Mouse (Mus musculus): ENCODE measurements around the gene Cyp2b19. TPM values are rescaled to one million over a fixed set of nuclear protein-coding genes. Genes with fewer than 3 reads are reported as not detected.

Gene Cyp2b19
- total and polyA plus RNA-seq, 3 experiments: 0.16 TPM; not detected in 2

DNA sequence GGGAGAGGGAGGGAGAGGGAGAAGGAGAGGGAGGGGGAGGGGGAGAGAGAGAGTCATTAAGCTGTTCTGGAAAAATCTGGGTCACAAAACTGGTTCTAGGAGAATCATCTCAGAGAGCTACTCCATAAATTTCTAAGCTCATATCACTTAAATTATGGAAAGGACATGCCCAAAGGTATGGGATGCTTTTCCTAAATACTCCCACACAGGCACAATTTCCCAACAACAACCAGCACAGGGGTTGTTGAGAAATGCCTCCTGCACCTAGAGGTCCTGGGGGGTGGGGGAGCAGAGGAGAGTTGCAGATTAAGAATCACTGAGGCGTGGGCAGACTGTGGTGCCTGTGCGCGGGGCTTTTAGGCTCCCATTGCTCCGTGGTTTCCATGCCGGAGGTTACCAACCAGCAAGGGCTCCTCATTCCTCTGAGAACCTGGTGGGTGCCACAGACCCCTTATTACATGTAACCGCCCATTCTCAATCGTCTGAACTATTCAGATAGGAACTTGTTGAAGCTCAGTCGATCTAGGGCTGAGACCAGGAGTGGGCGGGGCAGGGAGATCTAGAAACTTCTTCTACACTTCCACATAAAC is 13.0 kb downstream of the Cyp2b19 start:
- TF ChIP-seq CTCF (IDR thresholded peaks at IDR 0.05; ENCODE audit: low read depth, low read length) (no peak), GATA2 (IDR thresholded peaks at IDR 0.05; ENCODE audit: borderline replicate concordance, low read depth, low read length) (no peak), GATA1 (IDR thresholded peaks at IDR 0.05; ENCODE audit: borderline replicate concordance, low read length) (no peak), TAL1 (conservative IDR thresholded peaks at IDR 0.05; ENCODE audit: low read depth, low read length) (no peak), POLR2AphosphoS5 (IDR thresholded peaks at IDR 0.05; ENCODE audit: insufficient replicate concordance, low read depth, low read length) (no peak)
- Histone ChIP-seq H3K27me3 (ENCODE audit: insufficient read depth, low read length) (no peaks in the 10 kb centered on the region), H3K9me3 (replicated peaks) (no peaks in the 10 kb centered on the region), H3K36me3 (replicated peaks) (no peaks in the 10 kb centered on the region), H3K4me3 (ENCODE audit: low read depth, low read length) (no peak overlapping the region), H3K4me1 (ENCODE audit: insufficient read depth, low read depth, low read length) (no peaks in the 10 kb centered on the region)
- DNase-seq (ENCODE audit: low spot score) (no peak), ATAC-seq (ENCODE audit: extremely low read depth, insufficient number of reproducible peaks, low FRiP score, poor library complexity, severe bottlenecking) (no peak)

GRCm38 (mm10) chr7:26772866-26773586 is 16.1 kb downstream of the Cyp2b19 start:
- ATAC-seq (ENCODE audit: extremely low read depth, insufficient number of reproducible peaks, low FRiP score, poor library complexity, severe bottlenecking) (no peak), DNase-seq (ENCODE audit: low spot score) (no peak)
- Histone ChIP-seq H3K9me3 (replicated peaks) (no peaks in the 10 kb centered on the region), H3K4me3 (ENCODE audit: low read depth, low read length) (no peak overlapping the region), H3K36me3 (replicated peaks) (no peaks in the 10 kb centered on the region), H3K27me3 (ENCODE audit: insufficient read depth, low read length) (no peaks in the 10 kb centered on the region), H3K4me1 (ENCODE audit: insufficient read depth, low read depth, low read length) (no peaks in the 10 kb centered on the region)
- TF ChIP-seq TAL1 (conservative IDR thresholded peaks at IDR 0.05; ENCODE audit: low read depth, low read length) (no peak), GATA2 (IDR thresholded peaks at IDR 0.05; ENCODE audit: borderline replicate concordance, low read depth, low read length) (no peak), POLR2AphosphoS5 (IDR thresholded peaks at IDR 0.05; ENCODE audit: insufficient replicate concordance, low read depth, low read length) (no peak), GATA1 (IDR thresholded peaks at IDR 0.05; ENCODE audit: borderline replicate concordance, low read length) (no peak), CTCF (IDR thresholded peaks at IDR 0.05; ENCODE audit: low read depth, low read length) (no peak)

DNA sequence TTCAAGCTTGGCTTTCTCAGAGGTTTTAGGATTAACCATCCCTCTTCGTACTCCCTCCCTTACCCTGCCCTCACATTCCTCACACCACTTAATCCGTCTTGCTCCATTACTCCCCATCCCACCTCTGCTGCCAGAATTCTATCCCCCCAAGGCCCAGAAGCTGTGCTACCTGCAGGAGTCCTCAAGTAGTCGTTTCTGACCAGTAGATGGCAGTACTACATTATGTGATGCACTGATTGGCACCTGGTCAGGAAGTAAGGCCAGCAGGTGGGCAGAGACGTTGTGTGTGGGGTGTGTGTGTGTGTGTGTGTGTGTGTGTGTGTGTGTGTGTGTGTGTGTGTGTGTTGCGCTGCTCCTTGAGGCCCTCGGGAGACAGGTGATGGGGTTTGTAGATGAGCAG is 18.9 kb downstream of the Cyp2b19 start:
- Histone ChIP-seq H3K4me3 (ENCODE audit: low read depth, low read length) (no peak overlapping the region), H3K4me1 (ENCODE audit: insufficient read depth, low read depth, low read length) (no peaks in the 10 kb centered on the region), H3K9me3 (replicated peaks) (no peaks in the 10 kb centered on the region), H3K27me3 (ENCODE audit: insufficient read depth, low read length) (peaks cover 2% of the 10 kb centered on the region; the same call in 1 of the 2 replicates), H3K36me3 (replicated peaks) (no peaks in the 10 kb centered on the region)
- ATAC-seq (ENCODE audit: extremely low read depth, insufficient number of reproducible peaks, low FRiP score, poor library complexity, severe bottlenecking): no peak
- TF ChIP-seq TAL1 (conservative IDR thresholded peaks at IDR 0.05; ENCODE audit: low read depth, low read length) (no peak), GATA1 (IDR thresholded peaks at IDR 0.05; ENCODE audit: borderline replicate concordance, low read length) (no peak), CTCF (IDR thresholded peaks at IDR 0.05; ENCODE audit: low read depth, low read length) (no peak), POLR2AphosphoS5 (IDR thresholded peaks at IDR 0.05; ENCODE audit: insufficient replicate concordance, low read depth, low read length) (no peak), GATA2 (IDR thresholded peaks at IDR 0.05; ENCODE audit: borderline replicate concordance, low read depth, low read length) (no peak)
- no peak for DNase-seq (ENCODE audit: low spot score)

DNA sequence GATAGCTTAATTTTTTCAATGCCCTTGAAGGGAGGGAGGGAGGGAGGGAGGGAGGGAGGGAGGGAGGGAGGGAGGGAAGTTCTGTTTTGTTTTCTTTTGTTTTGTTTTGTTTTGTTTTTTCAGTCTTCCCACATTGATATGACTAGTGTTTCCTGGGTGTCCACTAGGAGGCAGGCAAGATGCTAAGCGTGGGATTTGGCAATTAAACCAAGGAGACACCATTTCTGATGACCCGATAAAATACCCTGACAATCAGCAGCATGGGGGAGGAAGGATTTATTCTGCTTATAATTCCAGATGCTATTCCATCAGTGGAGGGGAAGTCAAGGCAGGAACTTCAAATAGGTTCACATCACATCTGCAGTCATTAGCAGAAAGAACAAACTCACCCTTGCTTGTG is 20.9 kb downstream of the Cyp2b19 start:
- DNase-seq (ENCODE audit: low spot score): no peak
- H3K4me3 ChIP-seq (ENCODE audit: low read depth, low read length): no peak overlapping the region
- H3K4me1 ChIP-seq (ENCODE audit: insufficient read depth, low read depth, low read length): no peaks in the 10 kb centered on the region

GRCm38 (mm10) chr7:26778474-26778873 is 21.5 kb downstream of the Cyp2b19 start:
- no peak for TF ChIP-seq GATA2 (IDR thresholded peaks at IDR 0.05; ENCODE audit: borderline replicate concordance, low read depth, low read length)
- peak; percentile 76 for TF ChIP-seq CTCF (IDR thresholded peaks at IDR 0.05; ENCODE audit: low read depth, low read length)
- no peak for TF ChIP-seq GATA1 (IDR thresholded peaks at IDR 0.05; ENCODE audit: borderline replicate concordance, low read length)
- no peak for TF ChIP-seq POLR2AphosphoS5 (IDR thresholded peaks at IDR 0.05; ENCODE audit: insufficient replicate concordance, low read depth, low read length)

More for the DNA sequence above, 20.9 kb downstream of the Cyp2b19 start:
- Histone ChIP-seq H3K9me3 (replicated peaks) (no peaks in the 10 kb centered on the region), H3K27me3 (ENCODE audit: insufficient read depth, low read length) (peaks cover 2% of the 10 kb centered on the region; the same call in 1 of the 2 replicates), H3K36me3 (replicated peaks) (no peaks in the 10 kb centered on the region)
- ATAC-seq (ENCODE audit: extremely low read depth, insufficient number of reproducible peaks, low FRiP score, poor library complexity, severe bottlenecking): no peak
- no peak for TF ChIP-seq CTCF (IDR thresholded peaks at IDR 0.05; ENCODE audit: low read depth, low read length)
- no peak for TF ChIP-seq GATA2 (IDR thresholded peaks at IDR 0.05; ENCODE audit: borderline replicate concordance, low read depth, low read length)
- TF ChIP-seq GATA1 (IDR thresholded peaks at IDR 0.05; ENCODE audit: borderline replicate concordance, low read length): no peak
- no peak for TF ChIP-seq POLR2AphosphoS5 (IDR thresholded peaks at IDR 0.05; ENCODE audit: insufficient replicate concordance, low read depth, low read length)
- TF ChIP-seq TAL1 (conservative IDR thresholded peaks at IDR 0.05; ENCODE audit: low read depth, low read length): no peak

GRCm38 (mm10) chr7:26779799-26780416 is 23.0 kb downstream of the Cyp2b19 start:
- no peak for TF ChIP-seq GATA2 (IDR thresholded peaks at IDR 0.05; ENCODE audit: borderline replicate concordance, low read depth, low read length)
- TF ChIP-seq POLR2AphosphoS5 (IDR thresholded peaks at IDR 0.05; ENCODE audit: insufficient replicate concordance, low read depth, low read length): no peak
- TF ChIP-seq GATA1 (IDR thresholded peaks at IDR 0.05; ENCODE audit: borderline replicate concordance, low read length): no peak
- TF ChIP-seq TAL1 (conservative IDR thresholded peaks at IDR 0.05; ENCODE audit: low read depth, low read length): no peak
- no peak for TF ChIP-seq CTCF (IDR thresholded peaks at IDR 0.05; ENCODE audit: low read depth, low read length)
- DNase-seq (ENCODE audit: low spot score) (no peak), ATAC-seq (ENCODE audit: extremely low read depth, insufficient number of reproducible peaks, low FRiP score, poor library complexity, severe bottlenecking) (peak; percentile 80)
- peaks cover 2% of the 10 kb centered on the region; the same call in 1 of the 2 replicates for H3K27me3 ChIP-seq (ENCODE audit: insufficient read depth, low read length)
- no peaks in the 10 kb centered on the region for H3K4me1 ChIP-seq (ENCODE audit: insufficient read depth, low read depth, low read length)
- H3K9me3 ChIP-seq (replicated peaks): no peaks in the 10 kb centered on the region
- no peak overlapping the region for H3K4me3 ChIP-seq (ENCODE audit: low read depth, low read length)
- no peaks in the 10 kb centered on the region for H3K36me3 ChIP-seq (replicated peaks)

More at GRCm38 (mm10) chr7:26778474-26778873, 21.5 kb downstream of the Cyp2b19 start:
- no peaks in the 10 kb centered on the region for H3K9me3 ChIP-seq (replicated peaks)
- peaks cover 2% of the 10 kb centered on the region; the same call in 1 of the 2 replicates for H3K27me3 ChIP-seq (ENCODE audit: insufficient read depth, low read length)
- no peaks in the 10 kb centered on the region for H3K36me3 ChIP-seq (replicated peaks)
- ATAC-seq (ENCODE audit: extremely low read depth, insufficient number of reproducible peaks, low FRiP score, poor library complexity, severe bottlenecking) (no peak), DNase-seq (ENCODE audit: low spot score) (peak; percentile 6)
- H3K4me1 ChIP-seq (ENCODE audit: insufficient read depth, low read depth, low read length): no peaks in the 10 kb centered on the region
- no peak overlapping the region for H3K4me3 ChIP-seq (ENCODE audit: low read depth, low read length)

Data from G1E (cell line).